Mouse (Mus musculus) spleen, embryonic (tissue): ENCODE data around the gene Nup155.

Source experiments
- CTCF ChIA-PET: fragments of 350-600 bp; sonication (Branson Sonifier 250); formaldehyde crosslinking; loops from one replicate; lab custom pipeline; 2022; lab: Charles Lee

Gene Nup155

DNA sequence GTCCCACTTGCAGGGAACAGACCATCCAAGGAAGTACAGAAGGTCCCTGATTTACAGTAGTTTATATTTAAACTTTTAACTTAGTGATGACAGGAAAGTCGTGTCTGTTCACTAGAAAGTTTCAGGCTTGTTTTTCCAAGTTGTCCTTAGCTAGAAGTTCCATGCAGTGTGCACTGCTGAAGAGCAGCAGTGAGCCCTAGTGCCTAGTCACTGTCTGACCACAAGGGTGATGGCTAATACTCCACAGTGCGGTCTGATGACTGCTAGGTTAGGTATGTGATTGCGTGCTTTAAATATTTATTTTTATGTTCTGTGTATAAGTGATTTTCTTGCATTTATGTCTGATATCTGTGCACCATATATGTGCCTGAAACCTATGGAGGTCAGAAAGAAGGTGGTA, 81.4 kb downstream of the Nup155 start:
- CTCF ChIA-PET, result no interaction called here

GRCm38 (mm10) chr15:8200317-8200716, 91.2 kb downstream of the Nup155 start:
- CTCF ChIA-PET, result no interaction called here

- CTCF ChIA-PET, result no interaction called here
Measured at GRCm38 (mm10) chr15:8208362-8208761, 99.3 kb downstream of the Nup155 start.
